Mouse (Mus musculus) stomach, embryonic 14.5 days (tissue): ENCODE measurements around the gene Atxn3. TPM values are rescaled to one million over a fixed set of nuclear protein-coding genes. Genes with fewer than 3 reads are reported as not detected.
"Not testable (repeated sequence)": the region's sequence is repeated elsewhere in the genome, so short reads cannot be mapped to it uniquely, and the experiment has no call there.

Source experiments
- ATAC-seq: fragments of 200-750 bp; cut with Nextera tagmentation; 2 replicates; pipeline ENCODE4 v1.8.0; 2017; ENCODE audit warnings: low read depth, moderate TSS enrichment; ENCODE audit not compliant: insufficient number of reproducible peaks, insufficient read depth, low FRiP score
- H3K27ac ChIP-seq: fragments of 300-500 bp; sonication (generic); 2 replicates; pipeline ENCODE4 v1.5.1; 2014; ENCODE audit warnings: mild to moderate bottlenecking, low read length, moderate library complexity, mixed read lengths
- H3K27me3 ChIP-seq: fragments of 300-500 bp; sonication (generic); 2 replicates; pipeline ENCODE4 v1.6.1; 2014; ENCODE audit warnings: low read length, control low read depth, mixed read lengths; ENCODE audit not compliant: control insufficient read depth, insufficient read depth
- H3K36me3 ChIP-seq: fragments of 300-500 bp; sonication (generic); 2 replicates; pipeline ENCODE4 v1.6.1; 2014; ENCODE audit warnings: mild to moderate bottlenecking, control low read depth, low read length, moderate library complexity, mixed read lengths; ENCODE audit not compliant: control insufficient read depth, insufficient read depth
- H3K4me1 ChIP-seq: fragments of 300-500 bp; sonication (generic); 2 replicates; pipeline ENCODE4 v1.6.1; 2014; ENCODE audit warnings: low read length, control low read depth, mixed read lengths; ENCODE audit not compliant: control insufficient read depth, insufficient read depth
- H3K4me2 ChIP-seq: fragments of 300-500 bp; sonication (generic); replicated peaks from 2 replicates; pipeline ENCODE4 v1.6.1; 2014; ENCODE audit warnings: low read depth, low read length, control low read depth
- H3K4me3 ChIP-seq: fragments of 300-500 bp; sonication (generic); 2 replicates; pipeline ENCODE4 v1.5.1; 2014; ENCODE audit warnings: low read depth, low read length, control low read depth
- H3K9ac ChIP-seq: fragments of 300-500 bp; sonication (generic); replicated peaks from 2 replicates; pipeline ENCODE4 v1.6.1; 2014; ENCODE audit warnings: low read depth, mild to moderate bottlenecking, control low read depth, low read length, moderate library complexity, mixed read lengths
- H3K9me3 ChIP-seq: fragments of 300-500 bp; sonication (generic); 2 replicates; pipeline ENCODE4 v1.6.1; 2016; ENCODE audit warnings: low read depth, low read length, control low read depth; ENCODE audit not compliant: control insufficient read depth
- WGBS: fragments of 180-500 bp; shearing (Covaris S2); extraction: QIAGEN DNeasy Blood & Tissue Kit; methylation state at CpG from one replicate; pipeline ENCODE4 v1.1.7; 2014; 5-methylcytosine and 5-hydroxymethylcytosine counted together
- polyA plus RNA-seq: library from polyadenylated mRNA; unstranded; fragments of >200 nt; fragmentation: Nextera tagmentation; extraction: Ambion mirVana; gene quantifications from 2 replicates; pipeline ENCODE4 v1.2.1, GENCODE M21; 2014

Gene Atxn3
- polyA plus RNA-seq, 1 experiment from 2014 or later = 15.5 TPM

- peaks cover 15% of the 10 kb centered on the region; the same call in 1 of the 2 replicates for H3K4me1 ChIP-seq
- H3K36me3 ChIP-seq = no peaks in the 10 kb centered on the region
- no peaks in the 10 kb centered on the region for H3K9me3 ChIP-seq
- H3K27ac ChIP-seq = peak overlapping the region; percentile 91
- WGBS = 3% methylated on average over 23 of the region's 23 CpGs
- no peaks in the 10 kb centered on the region for H3K27me3 ChIP-seq
- peak overlapping the region; percentile 90 for H3K4me3 ChIP-seq
- ATAC-seq = peak; percentile 16; the same call in 1 of the 2 replicates
- peak overlapping the region; percentile 78 for H3K4me2 ChIP-seq
- H3K9ac ChIP-seq = peak overlapping the region; percentile 86
These were observed 17.1 kb upstream of the Atxn3 start for GRCm38 (mm10) chr12:101975167-101975600.

GRCm38 (mm10) chr12:101974571-101974970, 16.5 kb upstream of the Atxn3 start:
- Histone ChIP-seq H3K9me3 (no peaks in the 10 kb centered on the region), H3K4me2 (peak overlapping the region; percentile 78), H3K36me3 (0 out of 2 replicates have a peak, but pooled peaks cover 3% of the 10 kb centered on the region), H3K4me3 (peak overlapping the region; percentile 90), H3K4me1 (peaks cover 11% of the 10 kb centered on the region; the same call in 1 of the 2 replicates), H3K27me3 (no peaks in the 10 kb centered on the region), H3K9ac (peak overlapping the region; percentile 86), H3K27ac (no peak overlapping the region)
- WGBS = 31% methylated on average over 1 of the region's 1 CpGs
- ATAC-seq = no peak

DNA sequence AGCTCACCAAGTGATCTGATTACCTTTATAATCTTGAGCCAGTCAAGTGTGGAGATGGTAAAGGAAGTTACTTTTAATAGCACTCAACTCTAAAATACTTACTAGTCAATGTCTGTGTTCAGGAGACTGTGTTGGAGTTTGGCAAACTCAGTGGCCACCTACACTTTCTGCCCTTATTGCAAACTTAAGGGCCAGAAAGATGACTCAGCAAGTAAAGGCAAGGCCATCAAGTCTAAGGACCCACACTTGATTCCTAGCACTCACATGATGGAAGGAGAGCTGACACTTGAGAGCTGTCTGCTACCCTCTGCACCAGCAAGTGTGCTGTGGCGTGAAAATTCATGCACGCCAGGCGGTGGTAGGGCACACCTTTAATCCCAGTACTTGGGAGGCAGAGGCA, 14.2 kb upstream of the Atxn3 start:
- WGBS = 100% methylated on average over 3 of the region's 3 CpGs
- no peak overlapping the region for H3K4me3 ChIP-seq
- ATAC-seq = no peak

DNA sequence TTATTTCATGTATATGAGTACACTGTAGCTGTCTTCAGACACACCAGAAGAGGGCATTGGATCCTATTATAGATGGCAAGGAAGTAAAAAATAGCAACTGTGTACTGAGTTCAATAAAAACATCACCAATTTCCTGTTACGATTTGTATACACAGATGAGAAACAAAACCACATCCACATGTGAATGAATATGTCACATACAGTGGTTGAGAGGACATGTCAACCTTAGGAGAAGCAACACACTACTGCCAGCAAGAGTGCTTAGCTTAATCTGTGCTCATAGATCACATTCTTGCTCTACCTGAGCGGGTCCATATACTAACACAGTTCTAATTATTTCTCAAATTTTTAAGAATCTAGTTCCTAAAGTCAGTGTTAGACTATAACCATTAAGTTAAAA, 13.3 kb upstream of the Atxn3 start:
- no peak for ATAC-seq
- Histone ChIP-seq H3K27me3 (no peaks in the 10 kb centered on the region), H3K27ac (no peak overlapping the region), H3K4me1 (no peaks in the 10 kb centered on the region), H3K9ac (no peak overlapping the region), H3K36me3 (peaks cover 16% of the 10 kb centered on the region; the same call in 1 of the 2 replicates), H3K9me3 (no peaks in the 10 kb centered on the region), H3K4me2 (no peak overlapping the region), H3K4me3 (no peak overlapping the region)
- 88% methylated on average over 2 of the region's 2 CpGs for WGBS

More for the DNA sequence above, 14.2 kb upstream of the Atxn3 start:
- no peaks in the 10 kb centered on the region for H3K27me3 ChIP-seq
- no peaks in the 10 kb centered on the region for H3K9me3 ChIP-seq
- H3K4me1 ChIP-seq = peaks cover 7% of the 10 kb centered on the region; the same call in 1 of the 2 replicates
- no peak overlapping the region for H3K4me2 ChIP-seq
- peaks cover 16% of the 10 kb centered on the region; the same call in 1 of the 2 replicates for H3K36me3 ChIP-seq
- H3K27ac ChIP-seq = no peak overlapping the region
- no peak overlapping the region for H3K9ac ChIP-seq

DNA sequence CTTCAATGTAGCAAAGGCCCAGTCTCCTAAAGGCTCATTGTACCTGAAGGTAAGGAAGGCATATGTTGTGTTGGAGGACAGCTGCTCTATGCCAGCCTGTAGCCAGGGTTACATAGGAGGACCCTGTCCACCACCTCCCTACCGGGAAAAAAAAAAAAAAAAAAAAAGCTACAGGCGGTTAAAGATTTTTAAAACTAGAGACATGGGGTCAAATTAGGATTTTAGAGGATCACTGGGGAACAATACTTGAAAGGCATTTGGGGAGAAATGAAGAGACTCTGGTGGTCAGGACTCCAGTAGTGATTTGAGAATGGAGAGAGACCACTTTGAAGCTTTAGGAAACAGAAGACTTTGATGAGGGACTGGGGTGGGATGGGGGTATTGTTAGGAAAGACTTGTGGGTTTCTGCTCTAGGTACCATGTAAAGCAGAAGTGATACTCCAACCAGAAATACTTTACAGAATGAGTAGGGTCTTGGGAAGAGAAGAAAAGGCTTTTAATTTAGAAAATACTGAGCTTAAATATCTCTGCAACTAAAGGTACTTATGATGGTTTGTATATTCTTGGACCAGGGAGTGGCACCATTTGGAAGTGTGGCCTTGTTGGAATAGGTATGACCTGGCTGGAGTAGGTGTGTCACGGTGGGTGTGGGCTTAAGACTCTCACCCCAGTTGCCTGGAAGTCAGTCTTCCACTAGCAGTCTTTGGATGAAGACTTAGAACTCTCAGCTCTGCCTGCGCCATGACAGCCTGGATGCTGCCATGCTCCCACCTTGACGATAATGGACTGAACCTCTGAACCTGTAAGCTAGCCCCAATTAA, 1.1 kb upstream of the Atxn3 start:
- H3K27ac ChIP-seq, H3K27me3 ChIP-seq, ATAC-seq, H3K4me1 ChIP-seq, H3K9ac ChIP-seq, H3K36me3 ChIP-seq, H3K9me3 ChIP-seq: not testable (repeated sequence)
- WGBS = 86% methylated on average over 5 of the region's 5 CpGs
- peak overlapping the region; percentile 39 for H3K4me2 ChIP-seq
- 0 out of 2 replicates have a peak overlapping the region, but pooled peaks have one; percentile 80 for H3K4me3 ChIP-seq

DNA sequence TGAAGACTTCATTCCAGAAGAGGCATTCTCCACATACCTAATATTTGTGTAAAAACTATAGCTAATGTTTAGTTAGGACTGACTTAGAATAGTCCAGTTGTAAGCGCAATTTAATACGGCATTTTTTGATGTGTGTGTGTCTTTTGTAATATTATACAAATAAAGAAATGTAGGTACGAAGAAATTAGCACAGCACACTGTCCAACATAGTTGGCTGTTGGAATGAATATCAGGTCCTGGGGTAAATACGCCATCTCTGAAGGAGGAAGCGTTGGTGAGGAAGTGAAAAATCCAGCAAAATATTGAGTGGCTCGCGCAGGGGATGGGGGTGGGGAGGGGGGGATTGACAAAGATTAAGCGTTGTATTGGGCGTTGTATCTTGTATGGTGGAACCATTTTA, 510 bp upstream of the Atxn3 start:
- no peak overlapping the region for H3K9ac ChIP-seq
- no peaks in the 10 kb centered on the region for H3K36me3 ChIP-seq
- no peak for ATAC-seq
- no peaks in the 10 kb centered on the region for H3K9me3 ChIP-seq
- peak overlapping the region; percentile 80 for H3K4me3 ChIP-seq
- 46% methylated on average over 9 of the region's 9 CpGs for WGBS
- no peak overlapping the region for H3K27ac ChIP-seq
- no peaks in the 10 kb centered on the region for H3K27me3 ChIP-seq
- H3K4me1 ChIP-seq = 0 out of 2 replicates have a peak, but pooled peaks cover 7% of the 10 kb centered on the region
- peak overlapping the region; percentile 39 for H3K4me2 ChIP-seq

DNA sequence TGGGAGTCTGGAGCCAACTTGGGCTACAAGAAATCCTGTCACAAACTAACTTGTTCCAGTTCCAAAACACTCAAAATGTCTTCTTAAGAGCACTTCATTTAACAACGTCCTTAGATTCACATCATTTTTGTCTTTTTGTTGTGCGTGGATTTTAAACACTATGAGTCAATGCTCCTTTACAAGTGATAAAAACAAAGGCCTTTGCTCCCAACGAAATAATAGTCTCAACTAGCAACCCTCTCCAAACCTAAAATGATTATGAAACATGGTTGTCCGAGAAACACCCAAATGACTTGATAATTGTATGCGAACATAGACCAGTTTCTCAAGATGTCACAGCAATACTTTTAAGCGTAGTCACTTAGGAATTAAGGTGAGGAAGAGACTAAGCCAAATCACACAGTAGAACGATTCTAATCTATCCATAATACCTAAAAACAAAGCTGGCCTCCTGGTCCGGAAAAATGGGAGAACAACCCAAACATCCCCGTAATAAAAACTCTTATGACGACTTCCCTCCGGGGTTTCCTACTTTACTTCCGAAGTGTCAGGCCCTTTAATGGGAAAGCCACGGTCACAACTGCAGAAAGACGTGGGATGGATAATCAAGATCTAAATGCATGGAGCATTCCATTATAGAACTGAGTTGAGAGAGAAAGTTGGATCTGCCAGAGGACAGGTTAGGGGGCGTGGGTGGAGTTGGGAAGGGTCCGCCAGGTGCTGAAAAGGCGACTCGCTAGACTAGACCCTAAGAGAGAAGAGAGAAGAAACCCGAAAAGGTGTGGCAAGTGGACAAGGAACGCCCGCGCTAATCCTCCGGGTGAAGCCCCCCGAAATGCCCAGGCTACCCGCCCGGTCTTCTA, 736 bp downstream of the Atxn3 start:
- Histone ChIP-seq H3K9me3 (no peaks in the 10 kb centered on the region), H3K9ac (peak overlapping the region; percentile 73), H3K36me3 (no peaks in the 10 kb centered on the region), H3K27me3 (no peaks in the 10 kb centered on the region), H3K4me2 (peak overlapping the region; percentile 68), H3K4me3 (peak overlapping the region; percentile 80), H3K27ac (0 out of 2 replicates have a peak overlapping the region, but pooled peaks have one; percentile 53), H3K4me1 (0 out of 2 replicates have a peak, but pooled peaks cover 7% of the 10 kb centered on the region)
- ATAC-seq = no peak
- 10% methylated on average over 26 of the region's 26 CpGs for WGBS

GRCm38 (mm10) chr12:101955821-101956220, 2.2 kb downstream of the Atxn3 start:
- H3K36me3 ChIP-seq, H3K27me3 ChIP-seq, H3K9ac ChIP-seq, H3K4me3 ChIP-seq, ATAC-seq, H3K27ac ChIP-seq, H3K9me3 ChIP-seq, H3K4me1 ChIP-seq, H3K4me2 ChIP-seq: not testable (repeated sequence)
- WGBS = 98% methylated on average over 8 of the region's 8 CpGs
